Mouse (Mus musculus) ES-CJ7 (cell line): ENCODE data around the gene Tmem184a.
A peak's percentile ranks its signal among the peaks of the same experiment; 100 is the strongest.

ENCODE experiments used
- DNase-seq: peaks from one replicate; pipeline ENCODE4 v3.0.0; 2011; ENCODE audit warnings: low read depth, low spot score

Gene Tmem184a

GRCm38 (mm10) chr5:139793338-139794089, 26.2 kb downstream of the Tmem184a start:
- DNase-seq: no peak

GRCm38 (mm10) chr5:139792966-139793337, 26.8 kb downstream of the Tmem184a start:
- no peak for DNase-seq

GRCm38 (mm10) chr5:139792159-139792775, 27.4 kb downstream of the Tmem184a start:
- no peak for DNase-seq

- DNase-seq: peak; percentile 94
These were observed 28.2 kb downstream of the Tmem184a start, which contains the start of gene Mafk for GRCm38 (mm10) chr5:139791227-139792158. Mafk (plus strand) TSS chr5:139791513.

- DNase-seq: no peak
These were observed 30.3 kb downstream of the Tmem184a start for GRCm38 (mm10) chr5:139789466-139789865.

- no peak for DNase-seq
These were observed 38.3 kb downstream of the Tmem184a start for GRCm38 (mm10) chr5:139781406-139781805.

GRCm38 (mm10) chr5:139776966-139777365, 42.8 kb downstream of the Tmem184a start:
- DNase-seq: no peak

GRCm38 (mm10) chr5:139775216-139775926, 44.3 kb downstream of the Tmem184a start, which contains the start of gene Ints1:
Ints1 (minus strand) TSS chr5:139775674.
- DNase-seq: peak; percentile 97

- DNase-seq: no peak
These were observed 51.5 kb downstream of the Tmem184a start for GRCm38 (mm10) chr5:139768216-139768615.

- DNase-seq: peak; percentile 69
These were observed 55.4 kb downstream of the Tmem184a start for GRCm38 (mm10) chr5:139764296-139764695.

- DNase-seq: no peak
These were observed 61.6 kb downstream of the Tmem184a start for GRCm38 (mm10) chr5:139758096-139758495.

GRCm38 (mm10) chr5:139756586-139756985, 63.1 kb downstream of the Tmem184a start:
- no peak for DNase-seq

- DNase-seq: no peak
These were observed 63.6 kb downstream of the Tmem184a start for GRCm38 (mm10) chr5:139756135-139756534.

GRCm38 (mm10) chr5:139754753-139755152, 65.0 kb downstream of the Tmem184a start:
- DNase-seq: peak; percentile 62
